Mouse (Mus musculus) lung, adult 2 months (tissue): ENCODE data around the gene Creg1.

Source experiments
- CTCF ChIP-seq: fragments of 200-500 bp; IDR thresholded peaks from 2 replicates; pipeline ENCODE4 v1.5.1; 2011; ENCODE audit warnings: mild to moderate bottlenecking, low read length, control low read depth; ENCODE audit not compliant: insufficient read depth
- POLR2A ChIP-seq: fragments of 200-500 bp; IDR thresholded peaks from 2 replicates; pipeline ENCODE4 v1.6.1; 2011; ENCODE audit warnings: low read depth, mild to moderate bottlenecking, control low read depth, low read length, borderline replicate concordance; ENCODE audit errors: extremely low read depth

DNA sequence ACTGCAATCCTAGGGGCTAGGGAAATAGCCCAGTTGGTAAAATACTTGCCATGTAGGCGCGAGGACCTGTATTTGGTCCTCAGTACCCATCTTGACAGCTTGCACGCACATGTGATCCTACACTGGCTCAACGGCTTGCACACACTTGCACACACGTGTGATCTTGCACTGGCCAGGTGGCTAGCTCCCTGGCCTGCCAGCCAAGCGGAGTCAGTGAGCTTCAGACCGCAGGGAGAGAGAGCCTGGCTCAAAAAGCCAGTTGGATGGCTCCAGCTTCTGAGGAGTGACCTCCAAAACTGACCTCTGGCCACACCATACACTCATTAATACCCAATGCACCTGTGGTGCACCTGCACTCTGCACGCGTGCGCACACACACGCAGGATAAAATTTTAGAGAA is 1.5 kb downstream of the Creg1 start:
- no peak for TF ChIP-seq CTCF
- no peak for TF ChIP-seq POLR2A
